Mouse (Mus musculus): Measurements from ENCODE around the gene Elmo1. TPM values are rescaled to one million over a fixed set of nuclear protein-coding genes. Genes with fewer than 3 reads are reported as not detected.

The Elmo1 gene
- total and polyA plus RNA-seq, 3 experiments: 5.2 to 7.6 TPM; not detected in 1

DNA sequence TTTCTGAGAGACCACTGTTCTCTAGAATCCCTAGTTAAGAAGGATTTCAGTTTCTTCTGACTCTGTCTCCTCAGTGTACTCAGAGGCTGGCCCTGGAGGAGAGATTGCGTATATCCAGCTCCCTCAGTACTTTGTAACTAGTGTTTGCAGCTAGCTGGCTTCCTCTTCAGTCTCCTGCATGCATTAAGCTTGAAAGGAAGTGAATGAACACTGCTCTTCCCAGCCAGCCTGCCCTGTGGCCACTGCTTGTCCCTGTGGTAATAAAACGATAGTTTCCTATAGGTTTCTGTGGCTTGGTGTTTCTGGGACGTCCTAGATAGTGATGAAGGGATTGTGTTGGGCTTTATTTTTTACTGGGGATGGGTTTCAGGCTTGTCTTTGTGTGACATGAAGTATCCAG is 148.3 kb downstream of the Elmo1 start (continued):
- TF ChIP-seq USF1 (IDR thresholded peaks at IDR 0.05; ENCODE audit: low read depth, low read length): no peak

DNA sequence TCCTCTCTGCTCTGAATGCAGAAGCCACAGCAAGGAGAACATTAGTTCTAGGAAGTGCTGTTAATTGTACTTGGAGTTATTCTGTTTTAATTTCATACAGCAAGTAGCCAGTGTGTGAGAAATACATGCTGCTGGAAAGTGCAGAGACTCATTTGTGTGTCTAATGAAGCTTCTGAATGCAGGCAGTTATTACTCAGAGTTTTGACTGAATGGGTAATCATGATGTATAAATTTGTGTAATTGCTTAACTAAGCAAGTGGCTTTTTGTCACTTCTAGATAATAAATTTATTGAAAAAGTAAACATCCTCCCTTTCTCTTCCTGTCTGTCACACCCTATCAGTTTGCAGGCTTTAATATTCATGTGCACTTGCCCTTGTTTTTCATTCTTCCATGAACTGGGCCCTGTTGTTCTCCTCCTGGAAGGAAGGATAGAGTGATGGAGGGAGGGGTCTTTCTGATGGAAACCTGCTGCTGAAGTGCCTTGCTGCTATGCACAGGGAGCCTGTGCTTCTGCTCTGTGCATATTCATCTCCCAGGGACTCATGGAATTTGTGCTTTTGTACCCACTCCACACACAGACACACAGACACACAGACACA is 159.8 kb downstream of the Elmo1 start:
- Histone ChIP-seq H3K79me2 (ENCODE audit: control insufficient read depth, insufficient read depth, low read length, poor library complexity) (no peaks in the 10 kb centered on the region), H3K36me3 (ENCODE audit: control insufficient read depth in 1 of 2, insufficient read depth in 2 of 2, low read length in 2 of 2) (no peaks in the 10 kb centered on the region), H3K4me3 (ENCODE audit: control insufficient read depth in 1 of 2, insufficient read depth in 1 of 2, low read depth in 2 of 2, low read length in 2 of 2) (no peak overlapping the region), H3K9ac (ENCODE audit: control insufficient read depth, low read depth, low read length, poor library complexity, severe bottlenecking) (no peak overlapping the region), H3K4me1 (ENCODE audit: control insufficient read depth in 1 of 2, insufficient read depth in 2 of 2, low read length in 2 of 2) (no peaks in the 10 kb centered on the region), H3K9me3 (replicated peaks; ENCODE audit: insufficient read depth, low read length) (no peaks in the 10 kb centered on the region), H3K27me3 (ENCODE audit: control insufficient read depth in 1 of 2, insufficient read depth in 2 of 2, low read length in 2 of 2) (no peaks in the 10 kb centered on the region), H3K27ac (ENCODE audit: control insufficient read depth, low read depth, low read length) (no peak overlapping the region)
- no peak for TF ChIP-seq ZMIZ1 (IDR thresholded peaks at IDR 0.05; ENCODE audit: low read depth, low read length)
- no peak for TF ChIP-seq NRF1 (IDR thresholded peaks at IDR 0.05; ENCODE audit: insufficient read depth, low read depth, low read length, poor library complexity, severe bottlenecking)
- DNase-seq (ENCODE audit: low read depth, low spot score): no peak

GRCm38 (mm10) chr13:20254911-20255310 is 164.5 kb downstream of the Elmo1 start:
- Histone ChIP-seq H3K4me1 (ENCODE audit: control insufficient read depth in 1 of 2, insufficient read depth in 2 of 2, low read length in 2 of 2) (no peaks in the 10 kb centered on the region), H3K36me3 (ENCODE audit: control insufficient read depth in 1 of 2, insufficient read depth in 2 of 2, low read length in 2 of 2) (no peaks in the 10 kb centered on the region), H3K79me2 (ENCODE audit: control insufficient read depth, insufficient read depth, low read length, poor library complexity) (no peaks in the 10 kb centered on the region), H3K4me3 (ENCODE audit: control insufficient read depth in 1 of 2, insufficient read depth in 1 of 2, low read depth in 2 of 2, low read length in 2 of 2) (no peak overlapping the region), H3K27me3 (ENCODE audit: control insufficient read depth in 1 of 2, insufficient read depth in 2 of 2, low read length in 2 of 2) (no peaks in the 10 kb centered on the region), H3K27ac (ENCODE audit: control insufficient read depth, low read depth, low read length) (no peak overlapping the region), H3K9me3 (replicated peaks; ENCODE audit: insufficient read depth, low read length) (no peaks in the 10 kb centered on the region), H3K9ac (ENCODE audit: control insufficient read depth, low read depth, low read length, poor library complexity, severe bottlenecking) (no peak overlapping the region)
- no peak for TF ChIP-seq POLR2AphosphoS5 (IDR thresholded peaks at IDR 0.05; ENCODE audit: borderline replicate concordance, low read depth, low read length)
- no peak for DNase-seq (ENCODE audit: low read depth, low spot score)

- TF ChIP-seq POLR2AphosphoS2 (IDR thresholded peaks at IDR 0.05; ENCODE audit: low read length): no peak
- TF ChIP-seq HCFC1 (IDR thresholded peaks at IDR 0.05; ENCODE audit: low read depth, low read length): no peak
- TF ChIP-seq CHD2 (IDR thresholded peaks at IDR 0.05; ENCODE audit: low read length): no peak
- H3K4me1 ChIP-seq (ENCODE audit: control insufficient read depth in 1 of 2, insufficient read depth in 2 of 2, low read length in 2 of 2): no peaks in the 10 kb centered on the region
- no peaks in the 10 kb centered on the region for H3K9me3 ChIP-seq (replicated peaks; ENCODE audit: insufficient read depth, low read length)
- no peaks in the 10 kb centered on the region for H3K79me2 ChIP-seq (ENCODE audit: control insufficient read depth, insufficient read depth, low read length, poor library complexity)
- H3K36me3 ChIP-seq (ENCODE audit: control insufficient read depth in 1 of 2, insufficient read depth in 2 of 2, low read length in 2 of 2): no peaks in the 10 kb centered on the region
- H3K4me3 ChIP-seq (ENCODE audit: control insufficient read depth in 1 of 2, insufficient read depth in 1 of 2, low read depth in 2 of 2, low read length in 2 of 2): no peak overlapping the region
- no peaks in the 10 kb centered on the region for H3K27me3 ChIP-seq (ENCODE audit: control insufficient read depth in 1 of 2, insufficient read depth in 2 of 2, low read length in 2 of 2)
- H3K9ac ChIP-seq (ENCODE audit: control insufficient read depth, low read depth, low read length, poor library complexity, severe bottlenecking): no peak overlapping the region
- H3K27ac ChIP-seq (ENCODE audit: control insufficient read depth, low read depth, low read length): no peak overlapping the region
- DNase-seq (ENCODE audit: low read depth, low spot score): no peak
Observed at GRCm38 (mm10) chr13:20255380-20255779, 165.0 kb downstream of the Elmo1 start.
